Mouse (Mus musculus) liver, adult (tissue): ENCODE data around the gene Hoxb6.

Source experiments
- GATA4 ChIP-seq: IDR thresholded peaks from 2 replicates; pipeline ENCODE4 v1.6.1; 2014; ENCODE audit warnings: mild to moderate bottlenecking, low read length; ENCODE audit not compliant: insufficient replicate concordance

Hoxb6 gene

DNA sequence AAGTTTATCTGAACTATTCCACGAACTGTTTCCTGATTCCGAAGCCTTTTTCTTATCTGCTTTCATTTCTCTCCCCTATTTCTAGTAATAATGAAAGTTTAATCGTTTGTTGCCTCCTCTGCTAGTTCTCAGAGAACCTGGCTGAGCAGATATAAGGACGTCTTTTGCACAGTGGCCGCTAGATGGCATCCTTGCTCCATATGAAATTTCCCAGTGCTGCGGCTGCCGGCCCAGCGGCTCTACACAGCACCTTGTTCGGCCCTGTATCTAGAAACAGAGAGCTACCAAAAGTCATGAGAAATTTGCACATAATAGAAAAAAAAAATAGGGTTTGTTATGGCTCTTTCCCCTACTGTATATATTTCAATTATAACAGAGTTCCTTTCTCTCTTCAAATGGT, 13.5 kb upstream of the Hoxb6 start:
- no peak for TF ChIP-seq GATA4

- TF ChIP-seq GATA4, result no peak
Observed at GRCm38 (mm10) chr11:96279421-96280233, 12.6 kb upstream of the Hoxb6 start.

- no peak for TF ChIP-seq GATA4
Observed at GRCm38 (mm10) chr11:96280399-96281378, 11.6 kb upstream of the Hoxb6 start.

DNA sequence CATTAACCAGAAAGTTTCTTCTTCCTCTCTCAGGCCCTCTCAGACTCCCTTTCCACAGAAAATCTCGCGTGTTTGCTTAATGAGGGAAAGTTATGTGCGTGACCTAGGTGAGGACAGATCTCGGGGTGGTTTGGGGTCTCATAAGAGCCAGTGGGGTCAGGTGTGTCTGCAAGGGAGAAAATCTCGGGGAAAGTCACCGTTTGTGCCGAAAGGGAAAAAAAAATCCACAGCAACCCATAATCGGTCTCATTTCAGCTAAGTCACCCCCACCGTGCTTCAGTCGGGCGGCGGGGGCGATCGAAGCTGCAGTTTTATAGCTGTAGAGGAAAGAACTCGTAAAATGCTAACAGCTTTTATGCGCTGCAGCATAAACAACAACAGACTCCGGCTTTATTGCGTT, 10.9 kb upstream of the Hoxb6 start:
- no peak for TF ChIP-seq GATA4

GRCm38 (mm10) chr11:96281855-96282570, 10.3 kb upstream of the Hoxb6 start, which contains the start of gene Hoxb8:
Hoxb8 (plus strand) TSS chr11:96281905.
- TF ChIP-seq GATA4, result no peak

GRCm38 (mm10) chr11:96282795-96283430, 9.4 kb upstream of the Hoxb6 start:
- TF ChIP-seq GATA4, result no peak

- TF ChIP-seq GATA4, result no peak
Observed at GRCm38 (mm10) chr11:96284041-96284749, 8.1 kb upstream of the Hoxb6 start.

GRCm38 (mm10) chr11:96284774-96285734, 7.2 kb upstream of the Hoxb6 start:
- no peak for TF ChIP-seq GATA4

DNA sequence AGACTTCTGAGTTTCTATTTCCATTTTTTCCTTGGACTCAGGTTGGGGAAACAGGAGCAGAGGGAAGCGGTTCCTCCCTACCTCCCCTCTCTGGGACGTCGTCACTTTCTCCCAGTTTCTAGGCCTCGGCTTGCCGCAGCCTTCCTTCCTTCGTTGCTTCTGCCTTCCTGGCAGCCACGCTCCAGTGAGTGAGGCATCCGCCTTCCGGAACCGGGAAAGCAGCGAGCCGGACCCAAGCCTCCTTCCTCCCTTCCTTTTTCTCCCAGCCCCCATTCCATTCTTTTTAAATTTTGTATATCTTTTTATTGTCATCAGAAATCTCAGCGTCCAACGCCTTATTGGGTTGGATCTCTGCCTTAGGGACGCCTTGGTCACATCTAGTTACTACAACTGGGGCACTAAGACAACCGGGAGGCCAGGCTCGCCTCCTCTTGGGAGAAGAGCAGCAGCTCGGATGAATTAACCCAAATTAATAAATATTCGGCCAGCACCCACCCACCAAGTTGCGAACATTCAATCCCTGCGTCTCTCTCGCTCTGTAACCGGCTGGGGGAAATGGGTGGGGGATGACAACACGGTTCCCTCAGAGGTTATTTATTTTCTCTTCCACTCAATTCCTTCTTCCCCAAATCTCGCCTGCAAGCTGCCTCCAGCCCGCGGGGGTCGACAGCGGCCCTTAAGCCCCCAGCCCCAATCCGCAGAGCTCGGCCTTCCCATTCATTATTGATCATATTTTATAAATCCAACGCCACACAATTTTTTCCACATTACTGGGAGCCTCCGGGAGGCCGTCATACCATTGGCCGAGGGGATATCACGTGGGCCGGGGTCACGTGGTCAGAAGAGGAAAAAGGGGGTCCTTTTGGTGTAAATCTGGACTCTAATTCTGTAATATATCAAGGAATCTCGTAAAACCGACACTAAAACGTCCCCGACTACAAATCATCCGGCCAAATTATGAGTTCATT, 6.2 kb upstream of the Hoxb6 start, which contains the start of gene Hoxb7:
Gene Hoxb7 (plus strand): TSS at position 853 of the 968 bp plus-strand sequence.
- TF ChIP-seq GATA4, result no peak

DNA sequence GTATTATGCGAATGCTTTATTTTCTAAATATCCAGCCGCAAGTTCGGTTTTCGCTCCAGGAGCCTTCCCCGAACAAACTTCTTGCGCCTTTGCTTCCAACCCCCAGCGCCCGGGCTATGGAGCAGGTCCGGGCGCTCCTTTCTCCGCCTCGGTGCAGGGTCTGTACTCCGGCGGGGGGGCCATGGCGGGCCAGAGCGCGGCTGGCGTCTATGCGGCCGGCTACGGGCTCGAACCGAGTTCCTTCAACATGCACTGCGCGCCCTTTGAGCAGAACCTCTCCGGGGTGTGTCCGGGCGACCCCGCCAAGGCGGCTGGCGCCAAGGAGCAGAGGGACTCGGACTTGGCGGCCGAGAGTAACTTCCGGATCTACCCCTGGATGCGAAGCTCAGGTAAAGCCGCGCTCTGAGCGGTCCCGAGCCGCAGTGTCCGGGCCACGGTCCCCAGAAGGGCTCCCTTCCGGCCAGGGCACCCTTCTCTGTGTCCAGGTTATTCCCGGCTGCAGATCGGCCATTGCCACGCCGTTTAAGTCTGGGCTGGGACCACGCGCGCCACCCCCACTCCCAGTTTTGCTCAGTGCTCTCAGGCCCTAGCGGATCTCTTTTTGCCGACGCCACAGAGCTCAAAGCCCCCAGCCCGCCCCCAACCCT, 5.4 kb upstream of the Hoxb6 start:
- TF ChIP-seq GATA4, result no peak

- TF ChIP-seq GATA4, result no peak
Observed at GRCm38 (mm10) chr11:96287411-96287810, 4.9 kb upstream of the Hoxb6 start.

DNA sequence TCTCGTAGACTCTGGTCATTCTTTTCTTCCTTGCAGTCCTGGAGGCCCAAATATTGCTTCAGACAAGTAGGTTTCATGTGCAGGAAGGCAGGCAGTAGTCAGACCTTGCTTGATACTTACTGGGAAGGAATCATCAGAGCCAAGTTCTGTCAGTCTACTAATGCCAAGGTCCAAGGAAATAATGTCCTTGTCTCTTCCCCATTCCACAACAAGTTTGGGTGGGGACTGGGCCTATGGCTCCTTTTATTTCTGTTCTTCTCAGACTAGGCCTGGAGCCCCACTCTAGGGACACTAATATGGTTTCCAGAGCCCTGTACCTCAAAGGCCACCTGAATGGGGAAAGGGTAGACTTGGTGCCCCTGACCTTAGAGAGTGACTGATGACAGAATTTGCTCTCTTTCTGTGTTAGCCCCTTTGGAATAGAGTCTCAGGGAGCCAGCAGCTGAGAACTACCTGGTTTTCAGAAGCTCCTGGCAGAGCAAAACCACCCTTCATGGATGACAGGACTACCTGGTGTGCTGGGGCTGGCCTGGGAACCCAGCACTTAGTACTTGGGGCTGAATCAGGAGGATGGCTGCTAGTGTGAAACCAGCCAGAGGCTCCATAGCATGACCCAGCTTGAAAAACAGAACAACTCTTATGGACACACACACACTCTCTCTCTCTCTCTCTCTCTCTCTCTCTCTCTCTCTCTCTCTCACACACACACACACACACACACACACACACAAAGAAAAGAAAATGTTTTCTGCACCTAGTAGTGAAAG, 3.6 kb upstream of the Hoxb6 start:
- no peak for TF ChIP-seq GATA4
